Mouse (Mus musculus): ENCODE data around the gene Antxr2. TPM values are rescaled to one million over a fixed set of nuclear protein-coding genes. Genes with fewer than 3 reads are reported as not detected.

Gene Antxr2
- total RNA-seq, 2 experiments from 2014 or later, result 29.6 to 29.9 TPM

GRCm38 (mm10) chr5:97917654-97918053, 113.2 kb downstream of the Antxr2 start:
- DNase-seq (ENCODE audit: low spot score in 2 of 2), result no peak

GRCm38 (mm10) chr5:97914890-97915289, 116.0 kb downstream of the Antxr2 start:
- DNase-seq (ENCODE audit: low spot score in 2 of 2), result no peak

- DNase-seq (ENCODE audit: low spot score in 2 of 2), result no peak
Measured at GRCm38 (mm10) chr5:97913901-97914300, 116.9 kb downstream of the Antxr2 start.

- no peak for DNase-seq (ENCODE audit: low spot score in 2 of 2)
Measured at GRCm38 (mm10) chr5:97907482-97907881, 123.4 kb downstream of the Antxr2 start.

- DNase-seq (ENCODE audit: low spot score in 2 of 2), result no peak
Measured at GRCm38 (mm10) chr5:97906537-97907266, 124.1 kb downstream of the Antxr2 start.

- DNase-seq (ENCODE audit: low spot score in 2 of 2), result no peak
Measured at GRCm38 (mm10) chr5:97905856-97906255, 125.0 kb downstream of the Antxr2 start.

DNA sequence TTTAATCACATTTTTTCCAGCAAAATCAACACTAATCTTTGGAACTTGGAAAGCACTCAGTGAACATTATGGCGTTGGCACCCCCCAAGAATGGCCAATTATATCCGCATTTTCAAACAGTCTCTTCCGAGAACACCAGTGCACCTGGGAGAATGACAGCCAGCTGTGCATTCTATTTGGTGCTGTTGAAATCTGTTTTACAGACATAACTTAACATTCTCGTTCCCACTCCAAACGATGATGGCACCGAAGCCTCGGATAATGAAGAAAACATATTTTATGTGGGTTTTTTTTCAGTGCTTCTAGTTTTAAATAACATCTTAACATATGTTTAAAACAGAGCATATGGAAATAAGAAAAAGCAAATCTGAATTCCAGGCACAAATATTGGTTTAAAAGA, 129.7 kb downstream of the Antxr2 start:
- DNase-seq (ENCODE audit: low spot score in 2 of 2), result no peak

DNA sequence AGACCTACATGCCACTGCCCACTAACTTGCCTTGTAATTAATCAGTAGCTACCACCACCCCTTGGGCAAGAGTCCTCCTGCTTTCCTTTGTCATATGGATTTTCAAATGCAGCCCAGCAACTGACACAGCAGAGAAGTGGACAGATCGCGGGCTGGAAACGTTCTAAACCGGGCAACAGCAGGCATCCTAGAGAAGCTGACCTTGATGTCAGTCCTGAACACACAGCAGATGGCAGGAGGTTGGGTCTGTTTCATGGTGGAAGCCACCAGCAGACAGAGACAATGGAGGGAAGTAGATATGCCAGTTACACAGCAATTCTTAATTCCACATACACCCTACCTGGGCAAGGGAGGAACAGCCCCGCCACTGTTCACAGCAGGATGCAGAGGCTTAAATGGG, 131.5 kb downstream of the Antxr2 start:
- DNase-seq (ENCODE audit: low spot score in 2 of 2), result no peak

- DNase-seq (ENCODE audit: low spot score in 2 of 2), result no peak
Measured at GRCm38 (mm10) chr5:97885427-97885826, 145.4 kb downstream of the Antxr2 start.

- no peak for DNase-seq (ENCODE audit: low spot score in 2 of 2)
Measured at GRCm38 (mm10) chr5:97884110-97884509, 146.7 kb downstream of the Antxr2 start.

GRCm38 (mm10) chr5:97881421-97881820, 149.4 kb downstream of the Antxr2 start:
- DNase-seq (ENCODE audit: low spot score in 2 of 2), result no peak

DNA sequence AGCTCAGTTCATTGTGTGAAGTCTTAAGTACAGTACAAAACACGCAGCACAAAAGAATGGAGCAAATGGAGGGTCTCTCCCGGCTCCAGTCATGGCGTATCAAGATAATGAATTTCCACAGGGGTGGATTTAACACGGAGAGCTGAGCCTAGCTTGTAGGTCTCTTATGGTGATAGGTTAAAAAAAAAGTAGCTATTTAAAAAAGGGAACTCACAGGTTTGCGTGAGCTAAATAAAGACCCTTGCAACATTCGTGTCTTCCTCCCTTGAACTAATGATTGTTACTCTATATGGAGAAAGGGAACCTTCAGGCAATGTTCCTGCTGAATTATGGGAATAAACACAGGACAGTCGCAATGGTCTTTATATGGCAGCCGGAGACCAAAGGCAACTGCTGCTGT, 150.7 kb downstream of the Antxr2 start:
- no peak for DNase-seq (ENCODE audit: low spot score in 2 of 2)

- DNase-seq (ENCODE audit: low spot score in 2 of 2), result no peak
Measured at GRCm38 (mm10) chr5:97878871-97879270, 152.0 kb downstream of the Antxr2 start.

DNA sequence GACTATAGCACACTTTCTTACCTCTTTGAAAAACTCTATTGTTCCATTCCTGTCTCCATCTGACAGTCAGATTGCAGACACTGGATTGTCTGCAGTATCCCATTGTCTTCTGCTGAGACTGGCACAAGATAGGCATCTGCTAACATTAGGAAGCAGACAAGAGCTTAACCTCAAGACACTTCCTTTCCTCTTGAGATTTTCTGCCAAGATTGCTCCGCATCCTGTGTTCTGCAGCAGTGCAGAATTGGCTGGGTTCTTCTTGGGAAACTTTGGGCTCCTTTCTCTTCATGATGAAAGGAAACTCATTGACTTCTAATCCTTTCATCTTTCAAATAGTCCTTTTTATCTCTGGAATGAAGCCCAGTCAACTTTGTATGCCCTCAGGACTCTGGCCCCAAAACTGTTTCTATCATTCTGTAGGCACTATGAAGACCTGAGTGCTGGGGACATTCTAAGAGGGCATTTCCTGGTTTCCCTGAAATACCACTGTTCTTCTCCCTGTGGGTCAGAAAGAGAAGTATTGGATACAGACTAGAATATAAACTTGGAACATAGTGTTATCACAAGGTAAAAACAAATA, 152.5 kb downstream of the Antxr2 start:
- no peak for DNase-seq (ENCODE audit: low spot score in 2 of 2)

DNA sequence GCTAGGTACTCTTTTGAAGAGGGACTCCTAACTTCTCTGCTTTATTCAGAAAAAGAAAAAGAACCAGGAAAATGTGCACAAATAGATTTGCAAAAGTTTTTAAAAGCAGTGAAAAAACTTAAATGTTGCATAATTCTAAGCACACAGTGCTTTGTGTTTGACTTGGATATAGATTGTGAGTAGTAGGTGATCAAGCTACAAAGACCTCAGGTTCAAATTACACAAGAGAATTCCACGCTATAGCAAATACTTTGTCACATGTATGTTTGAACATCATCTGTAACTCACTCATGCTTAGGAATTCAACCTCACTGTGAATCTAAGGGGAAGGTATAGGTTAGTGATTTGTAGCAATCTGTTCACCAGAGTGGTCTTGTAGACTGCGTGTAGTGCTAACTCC, 153.9 kb downstream of the Antxr2 start:
- no peak for DNase-seq (ENCODE audit: low spot score in 2 of 2)

DNA sequence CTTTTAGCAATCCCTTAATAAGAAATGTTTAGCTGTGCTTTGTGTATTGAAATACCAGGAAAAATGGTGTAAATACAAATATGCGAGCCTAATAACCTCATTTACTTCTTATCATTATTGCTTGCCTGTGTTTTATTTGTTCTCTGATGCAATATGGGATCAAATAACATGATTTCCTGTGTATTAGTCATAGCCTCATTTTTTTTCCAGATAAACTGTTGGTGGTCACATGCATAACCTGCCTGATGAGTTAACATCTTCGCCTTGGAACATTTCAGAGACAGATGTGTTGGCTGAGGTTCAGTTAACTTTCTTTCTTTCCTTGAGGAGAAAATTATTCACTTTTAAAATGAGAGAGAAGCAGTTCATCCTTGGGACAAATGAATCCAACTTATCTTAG, 162.9 kb downstream of the Antxr2 start:
- no peak for DNase-seq (ENCODE audit: low spot score in 2 of 2)

- no peak for DNase-seq (ENCODE audit: low spot score in 2 of 2)
Measured at GRCm38 (mm10) chr5:97866975-97867374, 163.9 kb downstream of the Antxr2 start.

DNA sequence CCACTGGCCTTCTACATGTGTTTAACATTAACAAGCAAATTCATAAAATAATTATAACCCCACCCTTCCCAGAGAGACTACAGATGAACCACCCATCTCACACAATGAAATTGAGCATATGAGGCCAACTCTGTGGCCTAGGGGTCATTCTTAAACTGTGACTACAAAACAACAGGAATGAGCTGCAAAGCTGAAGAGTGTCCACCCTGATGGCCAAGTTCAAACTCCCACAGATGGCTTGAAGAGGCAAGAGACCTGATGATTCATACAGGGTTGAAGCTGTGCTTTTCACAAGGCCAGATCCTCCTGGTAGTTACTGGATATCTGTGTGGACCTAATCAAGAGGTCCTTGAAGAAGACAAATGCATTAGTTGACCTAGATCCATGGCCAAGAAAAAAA, 173.7 kb downstream of the Antxr2 start:
- DNase-seq (ENCODE audit: low spot score in 2 of 2), result no peak

DNA sequence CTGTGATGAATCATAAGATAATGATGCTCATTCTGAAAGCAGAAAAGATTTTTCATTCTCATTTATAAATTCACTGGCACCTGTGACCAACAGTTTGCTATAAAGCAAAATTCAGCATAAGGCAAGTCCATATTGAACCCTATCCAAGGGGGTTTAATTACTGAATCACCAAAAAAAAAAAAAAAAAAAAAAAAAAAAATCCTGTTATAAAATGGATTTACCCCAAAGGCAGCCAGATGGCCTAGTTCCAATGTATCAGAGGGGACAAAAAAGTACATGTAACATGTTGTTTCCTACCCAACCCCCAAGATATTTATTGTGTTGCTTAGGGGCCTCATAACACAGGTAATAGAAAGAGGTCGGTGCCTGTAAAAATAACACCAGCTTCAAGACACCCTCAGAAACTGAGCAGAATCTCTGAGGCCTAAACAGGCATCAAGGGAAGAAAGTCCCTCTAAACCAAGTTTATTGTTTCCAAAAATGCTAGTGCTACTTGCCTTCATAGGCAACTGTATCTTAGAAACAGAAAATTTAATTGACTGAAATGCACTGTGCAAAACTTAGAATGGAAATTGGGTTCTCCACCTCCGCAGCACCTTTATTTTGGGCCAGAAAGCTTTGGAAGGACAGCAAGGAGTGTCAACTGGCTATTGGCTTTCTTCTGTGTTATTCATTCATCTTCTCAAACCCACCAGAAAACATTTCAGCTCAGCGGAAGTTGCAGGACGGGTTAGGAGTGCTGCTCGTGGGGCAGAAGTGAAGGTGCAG, 178.7 kb downstream of the Antxr2 start:
- DNase-seq (ENCODE audit: low spot score in 2 of 2), result no peak

DNA sequence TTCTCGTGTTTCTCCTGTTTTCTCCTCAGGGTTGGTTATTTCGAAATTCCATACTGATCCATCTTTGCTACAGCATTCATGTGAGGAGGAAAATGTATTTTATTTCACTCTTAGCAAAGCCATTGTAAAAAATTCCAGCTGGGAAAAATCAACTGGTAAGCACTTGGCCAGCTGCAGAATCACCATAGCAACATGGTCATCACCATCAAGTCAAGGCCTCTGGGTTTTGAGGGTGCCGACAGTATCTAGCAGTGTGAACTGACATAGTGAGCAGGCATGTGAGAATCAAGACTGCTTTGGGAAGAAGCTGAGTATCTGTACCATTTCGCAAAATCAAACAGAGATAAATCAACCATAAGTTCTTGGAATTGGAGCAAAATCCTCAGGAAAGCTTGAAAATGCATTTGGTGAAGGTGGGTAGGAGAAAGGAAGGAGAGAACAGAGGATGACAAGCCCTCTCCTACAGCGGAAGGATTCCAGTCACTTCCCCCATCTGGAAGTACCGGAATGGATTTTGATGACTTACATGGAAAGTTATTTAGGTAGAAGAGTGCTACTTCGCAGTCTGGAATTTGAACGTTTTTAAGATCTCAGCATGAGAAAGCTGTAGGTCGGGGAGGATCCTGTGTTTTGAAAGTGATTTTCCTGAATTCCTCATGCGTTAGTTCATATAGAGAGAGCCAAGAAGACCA, 183.5 kb downstream of the Antxr2 start:
- no peak for DNase-seq (ENCODE audit: low spot score in 2 of 2)

DNA sequence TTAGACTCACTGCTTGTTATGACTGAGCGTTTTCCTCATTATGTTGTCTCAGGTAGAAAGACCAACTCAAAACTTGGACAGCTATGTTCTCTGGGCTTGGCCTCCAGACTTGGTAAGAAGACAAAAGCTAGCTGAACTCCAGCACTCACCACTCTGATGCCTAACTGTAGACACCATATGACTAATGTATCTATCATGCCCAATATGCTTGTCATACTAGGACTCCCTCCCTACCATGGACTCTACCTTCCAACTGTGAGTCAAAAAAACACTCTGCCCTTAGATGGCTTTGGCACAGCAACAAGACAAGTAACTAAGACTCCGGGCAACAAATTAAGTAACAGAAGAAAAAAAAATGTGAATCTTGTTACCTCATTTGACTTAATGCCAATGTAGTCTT, 184.3 kb downstream of the Antxr2 start:
- no peak for DNase-seq (ENCODE audit: low spot score in 2 of 2)

DNA sequence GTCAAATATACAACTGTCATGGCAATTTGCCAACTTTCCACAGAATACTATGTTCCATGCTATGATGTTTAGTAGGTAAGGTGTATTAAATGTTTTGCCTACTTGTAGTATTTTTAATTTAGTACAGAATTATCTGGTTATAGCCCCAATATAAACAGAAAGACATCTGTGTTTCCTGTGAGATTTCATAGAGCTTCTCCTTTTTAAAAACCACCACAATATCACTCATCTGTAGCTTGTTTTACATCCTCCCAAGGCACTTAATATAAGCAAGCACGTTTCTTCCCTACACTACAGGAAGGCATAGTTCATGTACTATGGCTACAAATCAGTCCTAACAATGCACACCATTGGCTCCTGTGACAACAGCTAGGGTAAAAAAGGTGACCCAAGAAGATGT, 188.8 kb downstream of the Antxr2 start:
- DNase-seq (ENCODE audit: low spot score in 2 of 2), result no peak
